Mouse (Mus musculus): ENCODE measurements around the gene C1galt1. TPM values are rescaled to one million over a fixed set of nuclear protein-coding genes. Genes with fewer than 3 reads are reported as not detected.
A peak's percentile ranks its signal among the peaks of the same experiment; 100 is the strongest.

The C1galt1 gene
- polyA plus RNA-seq (2015; fragmentation: Nextera tagmentation; extraction: Ambion mirVana): 1.8 and 2.1 TPM in 2 replicates

DNA sequence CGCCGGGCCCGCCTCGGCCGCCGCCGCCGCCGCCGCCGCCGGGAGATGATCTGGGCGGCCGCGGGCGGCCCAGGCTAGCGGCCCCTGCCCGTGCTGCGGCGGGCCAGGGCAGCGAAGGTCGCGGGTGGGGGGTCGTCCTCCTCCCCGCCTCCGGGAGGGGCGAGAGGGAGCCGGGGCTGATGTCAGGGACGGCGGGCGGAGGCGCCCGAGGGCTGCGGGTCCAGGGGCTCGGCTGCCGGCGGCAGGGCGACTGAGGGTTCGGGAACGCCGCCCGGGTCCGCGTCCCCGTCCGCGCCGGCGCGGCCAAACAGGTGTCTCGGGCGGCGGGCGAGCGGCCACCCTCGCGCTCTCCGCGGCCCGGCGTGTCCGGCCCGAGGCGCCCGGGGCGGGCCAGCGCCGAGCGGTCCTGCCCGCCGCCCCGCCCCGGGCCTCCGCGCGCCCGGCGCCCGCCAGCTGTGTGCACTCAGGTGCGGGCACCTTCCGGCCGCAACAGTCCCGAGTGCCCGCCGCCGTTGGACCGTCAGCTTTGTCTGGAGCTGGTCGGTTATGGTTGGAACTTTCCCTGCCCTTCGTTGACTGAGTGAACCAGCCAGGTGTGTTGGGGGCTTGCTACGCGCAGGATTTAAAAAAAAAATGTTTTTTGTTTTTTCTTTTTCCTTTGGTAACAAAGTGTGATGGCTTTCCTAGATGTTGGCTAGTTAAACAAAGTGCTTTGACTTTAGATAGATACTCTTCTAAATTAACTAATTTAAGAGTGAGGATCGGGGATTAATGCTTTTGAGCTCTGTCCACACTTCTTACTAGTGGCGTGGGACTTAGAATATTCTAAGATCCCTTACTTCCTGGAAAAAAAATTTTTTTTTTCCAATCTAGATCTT lies at the start of gene C1galt1:
TSS of gene C1galt1 (plus strand) at position 41 of the 878 bp plus-strand sequence.
- H3K9me3 ChIP-seq: no peaks in the 10 kb centered on the region
- H3K9ac ChIP-seq: peak within 1 kb of the TSS; percentile 94
- H3K4me2 ChIP-seq: peak within 1 kb of the TSS; percentile 58
- no peaks in the 10 kb centered on the region for H3K27me3 ChIP-seq
- H3K36me3 ChIP-seq: no peaks in the 10 kb centered on the region
- H3K4me1 ChIP-seq (replicated peaks): peaks cover 25% of the 10 kb centered on the region
- peak within 1 kb of the TSS; percentile 96 for H3K27ac ChIP-seq (replicated peaks)
- peak; percentile 79 for ATAC-seq (ENCODE audit: low FRiP score, low read depth)
- WGBS: under 1% methylated on average over 75 of the region's 93 CpGs
- H3K4me3 ChIP-seq: peak within 1 kb of the TSS; percentile 97

DNA sequence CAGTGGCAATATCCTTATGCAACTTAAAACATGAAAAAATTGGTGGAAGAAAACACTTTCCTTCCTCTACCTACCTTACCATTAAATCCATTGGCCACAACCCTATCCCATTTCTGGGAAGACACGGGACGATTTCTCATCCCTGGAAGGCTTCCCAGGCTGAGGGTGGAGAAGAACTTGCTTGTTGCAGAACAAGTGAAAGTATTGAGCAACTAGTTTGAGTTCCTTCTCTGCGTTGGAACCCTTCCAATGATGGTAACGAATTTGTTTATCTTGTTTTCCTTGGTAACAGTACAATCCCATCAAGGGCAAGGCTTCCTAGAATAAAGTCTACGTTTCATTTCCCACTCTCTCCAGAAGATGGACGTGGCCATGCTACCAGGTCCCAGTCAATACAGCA lies 44.7 kb upstream of the C1galt1 start:
- H3K4me1 ChIP-seq (replicated peaks): no peaks in the 10 kb centered on the region
- H3K9me3 ChIP-seq: no peaks in the 10 kb centered on the region
- H3K9ac ChIP-seq: no peak overlapping the region
- no peak overlapping the region for H3K4me3 ChIP-seq
- no peak overlapping the region for H3K4me2 ChIP-seq
- no peak for ATAC-seq (ENCODE audit: low FRiP score, low read depth)
- 86% methylated on average over 6 of the region's 6 CpGs for WGBS
- no peak overlapping the region for H3K27ac ChIP-seq (replicated peaks)
- no peaks in the 10 kb centered on the region for H3K36me3 ChIP-seq
- H3K27me3 ChIP-seq: no peaks in the 10 kb centered on the region

DNA sequence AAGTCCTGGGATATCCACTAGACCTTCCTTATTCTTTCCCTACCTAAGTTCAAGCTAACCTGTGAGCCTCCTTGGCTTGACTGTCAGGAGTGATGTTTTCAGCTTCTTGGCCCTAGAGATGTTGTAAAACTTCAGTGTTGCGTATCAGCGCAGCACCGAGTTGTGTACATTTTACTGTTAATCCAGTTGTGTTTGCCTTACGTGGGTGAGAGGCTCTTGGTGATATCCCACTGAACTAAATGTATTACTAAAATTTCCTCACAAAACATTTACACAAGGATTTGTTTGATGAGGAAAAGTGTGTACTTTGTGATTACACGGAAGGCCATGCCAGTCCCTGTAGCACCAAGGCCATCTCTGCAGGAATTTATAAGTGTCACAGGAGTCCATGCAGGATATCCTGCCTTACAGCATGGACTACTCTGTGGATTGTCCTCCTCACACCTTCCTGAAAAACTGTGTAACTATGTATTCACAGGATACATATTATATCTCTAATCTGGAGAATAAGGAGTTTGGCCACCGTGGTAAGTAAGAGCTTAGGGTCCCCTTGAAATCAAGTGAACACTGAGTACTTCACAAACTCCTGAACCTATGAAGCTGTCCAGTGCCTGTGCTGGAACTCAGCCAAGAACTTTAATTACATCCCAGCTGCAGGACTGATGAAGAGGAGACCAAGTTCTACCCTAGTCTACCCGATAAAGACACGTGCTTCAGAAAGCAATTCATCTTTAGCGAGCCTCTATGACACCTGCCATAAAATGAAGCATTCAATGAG lies 40.7 kb upstream of the C1galt1 start:
- ATAC-seq (ENCODE audit: low FRiP score, low read depth): no peak
- H3K4me2 ChIP-seq: no peak overlapping the region
- H3K9ac ChIP-seq: no peak overlapping the region
- no peaks in the 10 kb centered on the region for H3K4me1 ChIP-seq (replicated peaks)
- no peak overlapping the region for H3K4me3 ChIP-seq
- H3K36me3 ChIP-seq: no peaks in the 10 kb centered on the region
- H3K9me3 ChIP-seq: no peaks in the 10 kb centered on the region
- no peaks in the 10 kb centered on the region for H3K27me3 ChIP-seq
- 90% methylated on average over 9 of the region's 9 CpGs for WGBS
- H3K27ac ChIP-seq (replicated peaks): no peak overlapping the region

DNA sequence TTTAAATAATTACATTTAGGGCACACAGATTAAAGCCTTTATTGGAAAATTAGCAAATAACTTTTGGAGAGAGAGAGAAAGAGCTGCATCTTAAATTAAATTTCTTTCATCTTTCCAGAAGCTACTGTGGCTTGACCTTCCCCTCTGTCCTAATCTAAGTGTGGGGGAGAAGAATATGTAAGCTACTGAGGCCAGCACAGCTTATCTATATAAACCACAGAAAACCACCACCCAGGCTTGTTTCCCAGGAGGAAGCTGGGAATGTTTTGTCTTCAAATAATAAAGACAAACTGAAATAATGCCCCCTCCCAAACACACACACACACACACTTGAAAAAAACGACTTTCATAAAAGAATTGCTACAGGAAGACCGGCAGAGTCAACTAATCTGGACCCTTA lies 30.5 kb upstream of the C1galt1 start:
- Histone ChIP-seq H3K27ac (replicated peaks) (no peak overlapping the region), H3K9me3 (no peaks in the 10 kb centered on the region), H3K4me1 (replicated peaks) (no peaks in the 10 kb centered on the region), H3K27me3 (no peaks in the 10 kb centered on the region), H3K4me2 (no peak overlapping the region), H3K9ac (no peak overlapping the region), H3K36me3 (no peaks in the 10 kb centered on the region), H3K4me3 (no peak overlapping the region)
- no peak for ATAC-seq (ENCODE audit: low FRiP score, low read depth)
- WGBS: 49% methylated on average over 2 of the region's 2 CpGs

DNA sequence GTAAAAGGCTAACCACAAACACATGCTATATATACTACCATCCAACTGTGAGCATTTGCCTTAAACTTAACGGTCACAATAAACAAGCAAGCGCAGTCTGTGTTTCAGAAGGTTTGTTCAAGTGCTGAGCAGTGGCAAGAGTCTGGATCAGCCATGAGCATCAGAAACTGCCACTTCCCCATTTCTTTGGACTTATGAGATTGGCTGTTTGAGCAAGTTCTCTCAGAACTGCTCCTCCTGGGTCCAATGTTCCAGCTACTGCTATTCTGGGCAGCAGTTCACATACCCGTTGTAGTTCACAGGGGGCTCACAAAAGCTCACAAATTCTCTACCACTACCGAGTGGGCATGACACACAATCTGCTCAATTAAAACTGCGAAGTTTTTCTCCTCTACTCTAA lies 28.4 kb upstream of the C1galt1 start:
- Histone ChIP-seq H3K4me2 (no peak overlapping the region), H3K9me3 (no peaks in the 10 kb centered on the region), H3K4me1 (replicated peaks) (no peaks in the 10 kb centered on the region), H3K9ac (no peak overlapping the region), H3K36me3 (no peaks in the 10 kb centered on the region), H3K27me3 (no peaks in the 10 kb centered on the region), H3K27ac (replicated peaks) (no peak overlapping the region), H3K4me3 (no peak overlapping the region)
- ATAC-seq (ENCODE audit: low FRiP score, low read depth): no peak
- 82% methylated on average over 5 of the region's 5 CpGs for WGBS

DNA sequence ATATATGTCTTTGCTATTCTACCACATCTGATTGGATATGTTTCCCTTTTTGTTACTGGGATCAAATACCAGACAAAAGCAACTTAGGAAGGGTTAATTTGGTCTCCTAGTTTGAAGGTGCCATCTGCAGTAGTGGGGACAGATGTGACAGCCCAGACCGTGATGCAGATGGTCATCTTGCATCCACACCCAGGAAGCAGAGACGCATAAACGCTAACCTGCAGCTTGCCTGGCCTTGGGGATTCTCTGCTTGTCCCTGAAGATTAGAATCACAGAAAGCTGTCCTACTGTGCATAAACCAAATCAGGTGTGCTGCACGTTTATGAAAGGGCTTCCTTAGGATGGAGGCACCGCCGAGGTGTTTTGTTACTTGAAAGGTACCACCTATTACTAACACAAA lies 22.0 kb upstream of the C1galt1 start:
- no peaks in the 10 kb centered on the region for H3K27me3 ChIP-seq
- H3K9me3 ChIP-seq: no peaks in the 10 kb centered on the region
- H3K4me1 ChIP-seq (replicated peaks): no peaks in the 10 kb centered on the region
- H3K9ac ChIP-seq: no peak overlapping the region
- no peaks in the 10 kb centered on the region for H3K36me3 ChIP-seq
- 47% methylated on average over 6 of the region's 6 CpGs for WGBS
- no peak for ATAC-seq (ENCODE audit: low FRiP score, low read depth)
- H3K4me2 ChIP-seq: no peak overlapping the region
- no peak overlapping the region for H3K4me3 ChIP-seq
- no peak overlapping the region for H3K27ac ChIP-seq (replicated peaks)

DNA sequence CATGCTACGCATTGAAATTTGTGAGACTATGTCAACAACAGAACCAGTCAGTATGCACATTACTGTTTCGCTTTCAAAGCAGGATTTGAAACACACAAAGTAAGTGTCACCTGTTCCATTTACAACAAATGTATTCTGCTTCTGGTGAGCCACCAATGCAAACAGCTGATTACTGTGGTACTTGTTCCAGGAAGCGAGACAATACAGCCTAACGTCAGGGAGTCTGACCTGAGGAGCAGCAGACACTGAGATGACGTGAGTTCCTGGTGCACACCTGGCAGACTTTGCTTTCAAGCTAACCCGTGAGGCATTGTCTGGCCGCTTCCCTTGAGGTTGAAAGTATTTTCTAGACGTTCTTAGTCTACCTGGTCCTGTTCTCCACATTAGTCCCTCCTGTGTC lies 13.8 kb upstream of the C1galt1 start:
- no peak for ATAC-seq (ENCODE audit: low FRiP score, low read depth)
- Histone ChIP-seq H3K36me3 (no peaks in the 10 kb centered on the region), H3K27ac (replicated peaks) (no peak overlapping the region), H3K9me3 (no peaks in the 10 kb centered on the region), H3K27me3 (no peaks in the 10 kb centered on the region), H3K4me1 (replicated peaks) (no peaks in the 10 kb centered on the region), H3K9ac (no peak overlapping the region), H3K4me2 (no peak overlapping the region), H3K4me3 (no peak overlapping the region)
- WGBS: 77% methylated on average over 8 of the region's 8 CpGs

DNA sequence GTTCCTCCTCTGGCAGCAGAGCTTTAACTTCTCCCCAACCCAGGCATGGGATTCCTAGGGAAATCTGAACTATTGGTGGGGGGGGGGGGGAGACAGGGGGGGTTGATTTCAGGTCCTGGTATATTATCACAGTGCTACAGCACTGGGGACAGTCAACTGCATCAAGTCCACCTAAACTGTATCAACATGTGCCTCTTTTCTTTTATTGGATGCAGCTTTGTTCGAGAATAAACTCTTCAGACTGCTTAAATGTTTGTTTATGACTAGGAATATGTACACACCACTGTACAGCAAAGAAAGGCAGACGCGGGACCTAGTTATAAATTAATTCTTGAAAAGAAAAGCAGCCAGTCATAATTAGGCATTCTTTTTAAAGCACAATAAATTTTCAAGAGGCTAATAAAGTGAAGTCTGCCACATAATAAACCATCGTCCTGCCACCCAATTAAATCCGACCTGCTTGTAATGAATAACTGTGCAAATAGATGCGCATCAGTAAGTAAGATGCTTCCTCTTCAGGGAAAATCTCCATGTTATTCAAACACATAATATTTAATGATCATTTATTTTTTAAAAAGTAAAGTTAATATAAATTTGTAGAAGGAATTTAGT lies 12.0 kb upstream of the C1galt1 start:
- WGBS: 60% methylated on average over 6 of the region's 6 CpGs
- Histone ChIP-seq H3K4me3 (no peak overlapping the region), H3K4me2 (no peak overlapping the region), H3K27ac (replicated peaks) (no peak overlapping the region), H3K4me1 (replicated peaks) (no peaks in the 10 kb centered on the region), H3K36me3 (no peaks in the 10 kb centered on the region), H3K27me3 (no peaks in the 10 kb centered on the region), H3K9ac (no peak overlapping the region), H3K9me3 (no peaks in the 10 kb centered on the region)
- no peak for ATAC-seq (ENCODE audit: low FRiP score, low read depth)

DNA sequence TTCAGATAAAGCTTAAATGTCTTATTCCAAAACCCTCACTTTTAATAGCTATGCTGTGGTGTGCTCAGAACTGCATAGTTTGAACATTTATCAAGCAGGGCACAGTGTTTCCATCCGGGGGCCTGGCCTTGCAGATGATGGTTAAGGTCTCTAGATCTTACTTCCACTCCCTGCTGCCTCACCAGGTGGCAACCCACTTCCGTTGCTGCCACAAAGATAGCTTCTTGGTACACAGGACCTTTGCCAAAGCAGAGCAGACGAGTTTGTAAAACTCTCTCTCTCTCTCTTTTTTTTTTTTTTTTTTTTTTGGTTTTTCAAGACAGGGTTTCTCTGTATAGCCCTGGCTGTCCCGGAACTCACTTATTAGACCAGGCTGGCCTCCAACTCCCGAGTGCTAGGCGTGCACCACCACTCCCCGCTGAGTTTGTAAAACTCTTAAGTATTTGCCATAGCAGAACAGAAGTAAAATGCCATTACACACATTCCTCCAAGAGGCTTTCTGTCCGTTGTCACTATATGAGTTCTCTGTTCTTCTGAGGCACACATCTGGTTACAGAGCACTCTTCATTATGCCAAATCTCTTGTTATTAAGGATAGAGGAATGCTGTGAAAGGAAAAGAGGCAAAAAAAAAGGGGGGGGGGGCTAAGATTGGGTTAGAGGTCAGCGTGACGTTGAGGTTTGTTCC lies 773 bp upstream of the C1galt1 start:
- Histone ChIP-seq H3K36me3 (no peaks in the 10 kb centered on the region), H3K9me3 (no peaks in the 10 kb centered on the region), H3K4me3 (peak overlapping the region; percentile 97), H3K9ac (no peak overlapping the region), H3K4me2 (peak overlapping the region; percentile 58), H3K4me1 (replicated peaks) (peaks cover 25% of the 10 kb centered on the region), H3K27me3 (no peaks in the 10 kb centered on the region), H3K27ac (replicated peaks) (peak overlapping the region; percentile 96)
- ATAC-seq (ENCODE audit: low FRiP score, low read depth): 0 out of 2 replicates have a peak, but pooled peaks have one; percentile 10
- 61% methylated on average over 10 of the region's 10 CpGs for WGBS

DNA sequence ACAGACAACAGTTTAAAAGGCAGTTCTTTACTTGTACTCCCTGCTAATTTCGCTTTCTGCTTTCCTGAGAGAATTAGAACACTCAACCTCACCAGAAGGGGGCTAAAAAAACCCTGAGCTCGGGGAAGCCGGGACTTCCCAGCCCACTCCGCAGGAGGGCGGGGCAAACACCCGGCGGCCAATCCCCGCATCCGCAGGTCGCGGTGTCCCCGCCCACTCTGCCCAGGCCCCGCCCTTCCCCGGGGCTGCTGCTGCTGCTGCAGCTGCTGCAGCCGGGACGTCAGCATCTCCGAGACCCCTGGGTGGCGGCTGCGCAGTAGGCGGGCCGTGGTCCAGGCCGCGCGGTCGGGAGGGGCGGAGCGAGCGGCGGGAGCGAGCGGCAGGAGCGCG lies 235 bp upstream of the C1galt1 start:
- peak overlapping the region; percentile 58 for H3K4me2 ChIP-seq
- H3K27me3 ChIP-seq: no peaks in the 10 kb centered on the region
- no peaks in the 10 kb centered on the region for H3K36me3 ChIP-seq
- ATAC-seq (ENCODE audit: low FRiP score, low read depth): peak; percentile 99
- H3K9ac ChIP-seq: peak overlapping the region; percentile 94
- under 1% methylated on average over 29 of the region's 33 CpGs for WGBS
- peak overlapping the region; percentile 97 for H3K4me3 ChIP-seq
- H3K9me3 ChIP-seq: no peaks in the 10 kb centered on the region
- peak overlapping the region; percentile 96 for H3K27ac ChIP-seq (replicated peaks)
- H3K4me1 ChIP-seq (replicated peaks): peaks cover 25% of the 10 kb centered on the region

DNA sequence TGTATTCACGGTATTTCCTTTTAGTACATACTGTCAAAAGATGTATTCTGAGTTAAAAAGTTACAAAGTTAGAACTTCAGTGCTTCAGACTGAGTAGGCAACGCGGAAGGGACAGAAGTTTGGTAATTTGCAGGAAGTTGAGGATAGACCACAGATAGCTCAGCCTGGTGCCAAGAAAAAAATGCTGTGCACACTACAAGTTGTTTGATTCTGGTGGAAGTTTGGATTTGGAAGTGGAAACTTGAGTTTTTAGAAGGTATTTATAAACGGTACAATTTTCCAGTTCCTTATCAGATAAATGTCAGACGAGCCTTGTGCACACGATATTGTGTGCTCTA lies 1.0 kb downstream of the C1galt1 start:
- no peak for ATAC-seq (ENCODE audit: low FRiP score, low read depth)
- Histone ChIP-seq H3K36me3 (no peaks in the 10 kb centered on the region), H3K27me3 (no peaks in the 10 kb centered on the region), H3K9ac (0 out of 2 replicates have a peak overlapping the region, but pooled peaks have one; percentile 94), H3K4me3 (peak overlapping the region; percentile 97), H3K27ac (replicated peaks) (no peak overlapping the region), H3K4me2 (peak overlapping the region; percentile 58), H3K9me3 (no peaks in the 10 kb centered on the region), H3K4me1 (replicated peaks) (peaks cover 25% of the 10 kb centered on the region)
- WGBS: 28% methylated on average over 6 of the region's 6 CpGs

Data from hindbrain, embryonic 15.5 days (tissue).